Mouse (Mus musculus) C2C12 (cell line): ENCODE measurements around the gene Cxcl16. TPM values are rescaled to one million over a fixed set of nuclear protein-coding genes. Genes with fewer than 3 reads are reported as not detected.
A peak's percentile ranks its signal among the peaks of the same experiment; 100 is the strongest.

Source experiments
- H3K27me3 ChIP-seq: one replicate; pipeline ENCODE4 v1.6.1; 2011; ENCODE audit not compliant: control insufficient read depth, insufficient read depth, insufficient read length
- H3K36me3 ChIP-seq: one replicate; pipeline ENCODE4 v1.6.1; 2011; ENCODE audit not compliant: control insufficient read depth, insufficient read depth
- H3K4me3 ChIP-seq: one replicate; pipeline ENCODE4 v1.5.1; 2011; ENCODE audit warnings: mild to moderate bottlenecking, control low read depth; ENCODE audit not compliant: poor library complexity, insufficient read depth, severe bottlenecking
- H3K79me2 ChIP-seq: one replicate; pipeline ENCODE4 v1.6.1; 2011; ENCODE audit not compliant: control insufficient read depth, insufficient read depth
- H3K79me3 ChIP-seq: one replicate; pipeline ENCODE4 v1.6.1; 2011; ENCODE audit warnings: low read depth, control low read depth
- H3ac ChIP-seq: one replicate; pipeline ENCODE3; 2011; ENCODE audit warnings: low read depth; ENCODE audit not compliant: control insufficient read depth, insufficient read length
- CEBPB ChIP-seq: IDR thresholded peaks from one replicate; pipeline ENCODE4 v1.6.1; 2011; ENCODE audit warnings: low read depth, mild to moderate bottlenecking, control low read depth, moderate library complexity
- CTCF ChIP-seq: IDR thresholded peaks from one replicate; pipeline ENCODE4 v1.5.1; 2011; ENCODE audit not compliant: control insufficient read depth, insufficient read depth, insufficient read length
- FOSL1 ChIP-seq: IDR thresholded peaks from one replicate; pipeline ENCODE4 v1.8.0; 2011; ENCODE audit warnings: mild to moderate bottlenecking, low read length; ENCODE audit not compliant: poor library complexity, insufficient read depth, severe bottlenecking
- MAX ChIP-seq: IDR thresholded peaks from one replicate; pipeline ENCODE4 v1.6.1; 2011; ENCODE audit warnings: mild to moderate bottlenecking, control low read depth
- MYOD1 ChIP-seq: IDR thresholded peaks from one replicate; pipeline ENCODE4 v1.6.1; 2011; ENCODE audit warnings: low read depth; ENCODE audit not compliant: control insufficient read depth, insufficient read length
- MYOG ChIP-seq: IDR thresholded peaks from one replicate; pipeline ENCODE4 v1.6.1; 2011; ENCODE audit not compliant: control insufficient read depth, insufficient read length; ENCODE audit errors: extremely low read depth
- USF1 ChIP-seq: IDR thresholded peaks from one replicate; pipeline ENCODE4 v1.6.1; 2011; ENCODE audit warnings: low read depth, mild to moderate bottlenecking, control low read depth, moderate library complexity
- polyA plus RNA-seq: library from polyadenylated mRNA; unstranded; fragments of >200 nt; fragmentation: generic; extraction: Trizol; gene quantifications from one replicate; pipeline ENCODE4 v1.2.1, GENCODE M21; 2012; ENCODE audit warnings: missing spikeins

Cxcl16 gene
- polyA plus RNA-seq, 1 experiment: 0.19 TPM

- TF ChIP-seq MYOG (no peak), USF1 (no peak), MAX (no peak), FOSL1 (no peak), CEBPB (no peak), CTCF (no peak), MYOD1 (no peak)
- Histone ChIP-seq H3K79me2 (peaks cover 24% of the 10 kb centered on the region), H3K36me3 (peaks cover 45% of the 10 kb centered on the region), H3K27me3 (no peaks in the 10 kb centered on the region), H3K4me3 (no peak overlapping the region), H3K79me3 (peaks cover 13% of the 10 kb centered on the region), H3ac (no peak overlapping the region)
These were observed 22.4 kb downstream of the Cxcl16 start for GRCm38 (mm10) chr11:70437426-70437825.

GRCm38 (mm10) chr11:70435476-70435875 is 24.3 kb downstream of the Cxcl16 start:
- TF ChIP-seq MYOG (no peak), MAX (no peak), CEBPB (no peak), CTCF (no peak), FOSL1 (no peak), USF1 (no peak), MYOD1 (no peak)
- no peaks in the 10 kb centered on the region for H3K27me3 ChIP-seq
- no peak overlapping the region for H3K4me3 ChIP-seq

DNA sequence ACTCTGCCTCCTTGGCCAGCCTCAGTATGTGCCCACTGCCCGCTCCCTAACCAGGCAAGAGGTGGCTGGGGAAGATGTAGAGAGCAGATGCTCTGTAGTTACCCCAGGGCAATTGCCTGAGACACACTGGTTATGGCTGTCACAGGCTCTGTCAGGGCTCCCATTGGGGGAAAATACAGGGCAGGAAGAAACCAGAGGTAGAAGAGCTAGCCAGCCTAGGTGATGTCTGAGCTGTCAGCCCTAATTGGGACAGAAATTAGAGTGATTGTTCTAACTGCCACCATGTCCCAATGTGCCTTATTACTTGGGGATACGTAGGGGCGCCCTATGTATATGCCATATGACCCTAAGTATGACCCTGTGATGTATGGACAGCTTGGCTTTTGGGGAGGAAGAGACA is 25.8 kb downstream of the Cxcl16 start:
- TF ChIP-seq MYOG: no peak
- H3K27me3 ChIP-seq: no peaks in the 10 kb centered on the region
- peaks cover 25% of the 10 kb centered on the region for H3K36me3 ChIP-seq
- peaks cover 24% of the 10 kb centered on the region for H3K79me2 ChIP-seq
- H3ac ChIP-seq: no peak overlapping the region
- H3K4me3 ChIP-seq: no peak overlapping the region
- H3K79me3 ChIP-seq: peaks cover 13% of the 10 kb centered on the region

More at GRCm38 (mm10) chr11:70435476-70435875, 24.3 kb downstream of the Cxcl16 start:
- H3K36me3 ChIP-seq: peaks cover 39% of the 10 kb centered on the region
- H3K79me2 ChIP-seq: peaks cover 24% of the 10 kb centered on the region
- peaks cover 13% of the 10 kb centered on the region for H3K79me3 ChIP-seq
- H3ac ChIP-seq: no peak overlapping the region

DNA sequence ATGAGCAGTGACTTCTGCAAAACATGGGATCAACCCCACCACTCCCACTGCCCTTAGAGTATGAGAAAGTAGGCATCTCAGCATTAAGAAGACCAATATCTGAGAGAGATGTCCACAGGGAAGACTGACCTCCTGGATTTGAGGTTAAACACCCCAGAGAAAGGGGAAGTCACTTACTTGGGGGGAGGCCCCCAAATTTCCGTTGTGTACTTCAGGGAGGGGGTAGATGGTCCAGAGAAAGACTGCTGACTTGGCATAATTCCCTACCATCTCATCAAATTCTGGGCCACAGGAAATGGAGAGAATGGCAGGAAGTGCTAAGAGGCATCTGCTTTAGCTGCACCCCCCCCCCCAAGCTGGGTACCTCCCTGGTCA is 26.2 kb downstream of the Cxcl16 start:
- Histone ChIP-seq H3K79me2 (peaks cover 24% of the 10 kb centered on the region), H3K79me3 (peaks cover 13% of the 10 kb centered on the region), H3K27me3 (no peaks in the 10 kb centered on the region), H3ac (no peak overlapping the region), H3K36me3 (peaks cover 25% of the 10 kb centered on the region), H3K4me3 (no peak overlapping the region)
- TF ChIP-seq MAX (no peak), MYOG (no peak), CTCF (no peak), MYOD1 (no peak), CEBPB (no peak), FOSL1 (no peak), USF1 (no peak)

DNA sequence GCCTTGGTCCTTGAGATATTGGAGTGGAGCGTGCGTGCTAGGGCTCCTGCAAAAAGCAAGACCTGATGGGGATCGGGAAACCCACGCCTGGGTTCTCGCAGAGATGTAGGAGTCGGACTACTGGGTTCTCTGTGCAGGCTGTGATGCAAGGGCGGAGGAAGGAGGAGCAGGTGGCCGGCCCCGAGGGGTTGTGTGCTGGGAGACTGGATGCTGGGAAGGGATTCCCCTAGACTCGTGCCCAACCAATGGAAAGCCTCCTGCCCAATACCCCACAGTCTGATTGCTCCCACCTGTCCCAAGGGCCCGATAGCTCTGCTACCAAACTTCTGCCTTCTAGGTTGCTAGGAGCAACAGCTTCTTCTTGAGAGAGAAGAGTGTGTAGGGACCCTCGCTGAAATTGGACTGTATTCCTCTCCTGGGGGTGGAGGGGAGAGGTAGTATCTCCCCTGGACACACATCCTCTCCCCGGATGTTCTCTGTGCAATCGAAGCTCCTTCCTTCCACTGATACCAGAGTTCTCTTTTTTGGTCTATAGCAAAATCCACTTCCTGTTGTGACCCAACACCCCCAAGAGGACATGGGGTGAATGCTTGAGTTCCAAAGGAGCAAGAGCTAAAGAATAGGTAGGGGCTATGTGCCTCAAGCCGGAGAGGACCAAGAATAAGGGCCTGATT is 26.8 kb downstream of the Cxcl16 start:
- Histone ChIP-seq H3K79me2 (peaks cover 24% of the 10 kb centered on the region), H3K79me3 (peaks cover 13% of the 10 kb centered on the region), H3K4me3 (peak overlapping the region; percentile 79), H3K36me3 (peaks cover 25% of the 10 kb centered on the region), H3K27me3 (no peaks in the 10 kb centered on the region), H3ac (peak overlapping the region; percentile 69)
- TF ChIP-seq CEBPB (no peak), CTCF (no peak), FOSL1 (no peak), MYOG (no peak), MYOD1 (no peak), USF1 (no peak), MAX (no peak)
